Mouse (Mus musculus) heart, embryonic 16.5 days (tissue): ENCODE results near the gene Ring1. TPM values are rescaled to one million over a fixed set of nuclear protein-coding genes. Genes with fewer than 3 reads are reported as not detected.

Source experiments
- ATAC-seq: fragments of 200-750 bp; cut with Nextera tagmentation; replicated peaks from 2 replicates; pipeline ENCODE4 v1.8.0; 2017; ENCODE audit warnings: moderate number of reproducible peaks; ENCODE audit not compliant: insufficient read depth, low FRiP score; ENCODE audit errors: extremely low read depth
- H3K27ac ChIP-seq: fragments of 300-500 bp; sonication (generic); 2 replicates; pipeline ENCODE4 v1.5.1; 2014; ENCODE audit warnings: mild to moderate bottlenecking, low read length, control low read depth, moderate library complexity
- H3K27me3 ChIP-seq: fragments of 300-500 bp; sonication (generic); 2 replicates; pipeline ENCODE4 v1.6.1; 2014; ENCODE audit warnings: low read length, mixed read lengths; ENCODE audit not compliant: control insufficient read depth, insufficient read depth
- H3K36me3 ChIP-seq: fragments of 300-500 bp; sonication (generic); 2 replicates; pipeline ENCODE4 v1.6.1; 2014; ENCODE audit not compliant: control insufficient read depth, insufficient read depth
- H3K4me1 ChIP-seq: fragments of 300-500 bp; sonication (generic); 2 replicates; pipeline ENCODE4 v1.6.1; 2014; ENCODE audit warnings: low read length, mixed read lengths; ENCODE audit not compliant: control insufficient read depth, insufficient read depth
- H3K4me2 ChIP-seq: fragments of 300-500 bp; sonication (generic); 2 replicates; pipeline ENCODE4 v1.6.1; 2014; ENCODE audit warnings: low read depth, mild to moderate bottlenecking, control low read depth, low read length
- H3K4me3 ChIP-seq: fragments of 300-500 bp; sonication (generic); 2 replicates; pipeline ENCODE4 v1.5.1; 2014; ENCODE audit warnings: mild to moderate bottlenecking, control low read depth, low read length
- H3K9ac ChIP-seq: fragments of 300-500 bp; sonication (generic); 2 replicates; pipeline ENCODE4 v1.6.1; 2014; ENCODE audit warnings: low read length, control low read depth
- H3K9me3 ChIP-seq: fragments of 300-500 bp; sonication (generic); replicated peaks from 2 replicates; pipeline ENCODE4 v1.6.1; 2016; ENCODE audit warnings: low read length; ENCODE audit not compliant: control insufficient read depth
- WGBS: fragments of 180-500 bp; shearing (Covaris S2); extraction: QIAGEN DNeasy Blood & Tissue Kit; methylation state at CpG from one replicate; pipeline ENCODE4 v1.1.7; 2014; 5-methylcytosine and 5-hydroxymethylcytosine counted together
- polyA plus RNA-seq: library from polyadenylated mRNA; unstranded; fragments of >200 nt; fragmentation: Nextera tagmentation; extraction: Ambion mirVana; gene quantifications from 2 replicates; pipeline ENCODE4 v1.2.1, GENCODE M21; 2015

Gene Ring1
- polyA plus RNA-seq, 1 experiment from 2014 or later: 13.0 TPM

GRCm38 (mm10) chr17:34024861-34025755 is 628 bp upstream of the Ring1 start:
- peak overlapping the region; percentile 88 for H3K27ac ChIP-seq
- H3K4me2 ChIP-seq: peak overlapping the region; percentile 97
- peak overlapping the region; percentile 96 for H3K9ac ChIP-seq
- peaks cover 32% of the 10 kb centered on the region for H3K36me3 ChIP-seq
- no peaks in the 10 kb centered on the region for H3K9me3 ChIP-seq
- peaks cover 42% of the 10 kb centered on the region for H3K4me1 ChIP-seq
- H3K4me3 ChIP-seq: peak overlapping the region; percentile 90
- H3K27me3 ChIP-seq: no peaks in the 10 kb centered on the region
- ATAC-seq: peak; percentile 3
- WGBS: 1% methylated on average over 57 of the region's 57 CpGs

- Histone ChIP-seq H3K4me3 (peak overlapping the region; percentile 90), H3K36me3 (peaks cover 18% of the 10 kb centered on the region), H3K9me3 (peaks cover 9% of the 10 kb centered on the region), H3K27me3 (no peaks in the 10 kb centered on the region), H3K4me1 (peaks cover 30% of the 10 kb centered on the region), H3K9ac (peak overlapping the region; percentile 96), H3K27ac (no peak overlapping the region; the same call in 1 of the 2 replicates), H3K4me2 (peak overlapping the region; percentile 97)
- 59% methylated on average over 9 of the region's 9 CpGs for WGBS
- ATAC-seq: no peak
Measured at GRCm38 (mm10) chr17:34023678-34024077, 802 bp downstream of the Ring1 start.

- H3K4me2 ChIP-seq: no peak overlapping the region
Measured at GRCm38 (mm10) chr17:34022987-34023386, 1.5 kb downstream of the Ring1 start.

GRCm38 (mm10) chr17:34022414-34022783 is 2.1 kb downstream of the Ring1 start:
- WGBS: 91% methylated on average over 14 of the region's 14 CpGs
- no peak for ATAC-seq
- H3K4me1 ChIP-seq: peaks cover 23% of the 10 kb centered on the region

More at GRCm38 (mm10) chr17:34022987-34023386, 1.5 kb downstream of the Ring1 start:
- ATAC-seq: no peak
- Histone ChIP-seq H3K27me3 (no peaks in the 10 kb centered on the region), H3K36me3 (peaks cover 13% of the 10 kb centered on the region), H3K9ac (no peak overlapping the region), H3K4me3 (no peak overlapping the region), H3K27ac (no peak overlapping the region), H3K4me1 (peaks cover 24% of the 10 kb centered on the region), H3K9me3 (peaks cover 9% of the 10 kb centered on the region)
- 95% methylated on average over 20 of the region's 20 CpGs for WGBS

GRCm38 (mm10) chr17:34021539-34022413 is 2.7 kb downstream of the Ring1 start:
- no peak overlapping the region for H3K27ac ChIP-seq
- peaks cover 9% of the 10 kb centered on the region for H3K9me3 ChIP-seq
- 94% methylated on average over 23 of the region's 23 CpGs for WGBS
- no peak overlapping the region for H3K9ac ChIP-seq
- ATAC-seq: no peak
- no peaks in the 10 kb centered on the region for H3K27me3 ChIP-seq
- H3K4me3 ChIP-seq: no peak overlapping the region
- H3K4me2 ChIP-seq: no peak overlapping the region
- peaks cover 13% of the 10 kb centered on the region for H3K36me3 ChIP-seq
- peaks cover 17% of the 10 kb centered on the region for H3K4me1 ChIP-seq

More at GRCm38 (mm10) chr17:34022414-34022783, 2.1 kb downstream of the Ring1 start:
- H3K36me3 ChIP-seq: peaks cover 13% of the 10 kb centered on the region
- H3K9ac ChIP-seq: no peak overlapping the region
- H3K4me3 ChIP-seq: no peak overlapping the region
- no peaks in the 10 kb centered on the region for H3K27me3 ChIP-seq
- no peak overlapping the region for H3K4me2 ChIP-seq
- peaks cover 9% of the 10 kb centered on the region for H3K9me3 ChIP-seq
- no peak overlapping the region for H3K27ac ChIP-seq

- H3K4me1 ChIP-seq: no peaks in the 10 kb centered on the region
- no peak overlapping the region for H3K27ac ChIP-seq
- H3K4me2 ChIP-seq: no peak overlapping the region
- H3K27me3 ChIP-seq: no peaks in the 10 kb centered on the region
- 85% methylated on average over 8 of the region's 8 CpGs for WGBS
- H3K9ac ChIP-seq: no peak overlapping the region
- no peak overlapping the region for H3K4me3 ChIP-seq
- no peak for ATAC-seq
- no peaks in the 10 kb centered on the region for H3K36me3 ChIP-seq
- no peaks in the 10 kb centered on the region for H3K9me3 ChIP-seq
Measured at GRCm38 (mm10) chr17:34013436-34013835, 11.0 kb downstream of the Ring1 start.

GRCm38 (mm10) chr17:34010156-34010555 is 14.3 kb downstream of the Ring1 start:
- Histone ChIP-seq H3K9ac (no peak overlapping the region), H3K36me3 (no peaks in the 10 kb centered on the region), H3K4me3 (no peak overlapping the region), H3K27ac (no peak overlapping the region), H3K9me3 (no peaks in the 10 kb centered on the region), H3K4me2 (no peak overlapping the region), H3K4me1 (no peaks in the 10 kb centered on the region), H3K27me3 (0 out of 2 replicates have a peak, but pooled peaks cover 2% of the 10 kb centered on the region)
- WGBS: 68% methylated on average over 5 of the region's 5 CpGs
- no peak for ATAC-seq

- no peak overlapping the region for H3K27ac ChIP-seq
- WGBS: 38% methylated on average over 2 of the region's 2 CpGs
- H3K9ac ChIP-seq: no peak overlapping the region
- no peak overlapping the region for H3K4me3 ChIP-seq
- no peak for ATAC-seq
- H3K4me2 ChIP-seq: no peak overlapping the region
- H3K9me3 ChIP-seq: no peaks in the 10 kb centered on the region
- 0 out of 2 replicates have a peak, but pooled peaks cover 2% of the 10 kb centered on the region for H3K27me3 ChIP-seq
- H3K36me3 ChIP-seq: no peaks in the 10 kb centered on the region
- no peaks in the 10 kb centered on the region for H3K4me1 ChIP-seq
Measured at GRCm38 (mm10) chr17:34006570-34006969, 17.9 kb downstream of the Ring1 start.
